In genomic region chr7:68313038-68313782, GRCm38 (mm10) we compare ENCODE assay signal across 18 mouse cellular contexts. TPM values are rescaled to one million over a fixed set of nuclear protein-coding genes. Genes with fewer than 3 reads are reported as not detected.
DNase-seq lines count a peak whose midpoint lies in the region; ATAC-seq and TF ChIP-seq lines count a peak whose summit lies in the region.
"Had no signal": no experiment of that assay in that cellular context is flagged by ENCODE, and none has a peak within 500 bp of the region (broad histone marks: within the 10 kb centered on the region; RNA-seq: fewer than 3 reads in every experiment).

No protein-coding gene starts in this region.

- H3K27me3 ChIP-seq in liver, adult 2 months (ENCODE audit: control insufficient read depth, insufficient read depth, low read length) = no peaks in the 10 kb centered on the region
- peaks cover 3% of the 10 kb centered on the region; the same call in 1 of the 2 replicates for H3K27me3 ChIP-seq in liver, embryonic 12.5 days (replicated peaks)
- H3K27me3 ChIP-seq in embryonic facial prominence, embryonic 13.5 days = peaks cover 7% of the 10 kb centered on the region; the same call in 1 of the 2 replicates
- 0 out of 2 replicates have a peak, but pooled peaks cover 3% of the 10 kb centered on the region for H3K27me3 ChIP-seq in limb, embryonic 13.5 days
- H3K27me3 ChIP-seq: liver, embryonic 15.5 days had no signal

- H3K79me2 ChIP-seq in liver, adult 2 months (ENCODE audit: control insufficient read depth, insufficient read depth, low read length) = peaks cover 21% of the 10 kb centered on the region

- no peaks in the 10 kb centered on the region for H3K9me3 ChIP-seq in liver, embryonic 12.5 days (replicated peaks)
- no peaks in the 10 kb centered on the region for H3K9me3 ChIP-seq in embryonic facial prominence, embryonic 13.5 days
- no peaks in the 10 kb centered on the region for H3K9me3 ChIP-seq in limb, embryonic 13.5 days
- H3K9me3 ChIP-seq: liver, embryonic 15.5 days; midbrain, embryonic 10.5 days had no signal

- WGBS in liver, adult 2 months = 49% methylated on average over 14 of the region's 14 CpGs
- 62% methylated on average over 14 of the region's 14 CpGs for WGBS in liver, embryonic 12.5 days (ENCODE audit: insufficient replicate concordance)
- 38% methylated on average over 14 of the region's 14 CpGs for WGBS in embryonic facial prominence, embryonic 13.5 days
- 30% methylated on average over 14 of the region's 14 CpGs for WGBS in limb, embryonic 13.5 days

- H3K27ac ChIP-seq in liver, adult 2 months (replicated peaks; ENCODE audit: insufficient read depth, low read depth, low read length) = peak overlapping the region; percentile 52; the same call in 1 of the 2 replicates
- H3K27ac ChIP-seq in liver, embryonic 12.5 days = no peak overlapping the region
- H3K27ac ChIP-seq in embryonic facial prominence, embryonic 13.5 days = peak overlapping the region; percentile 56
- 0 out of 2 replicates have a peak overlapping the region, but pooled peaks have one; percentile 22 for H3K27ac ChIP-seq in limb, embryonic 13.5 days
- H3K27ac ChIP-seq: gastrocnemius, adult 2 months; hindbrain, postnatal 0 days; liver, embryonic 15.5 days; midbrain, embryonic 10.5 days; stomach, postnatal 0 days had no signal

- DNase-seq in liver, adult 2 months (ENCODE audit: extremely low read depth, low read depth, low spot score) = peak; percentile 83
- DNase-seq in B cell, adult 2 months = peak; percentile 6 to 8
- no peak for DNase-seq in gastrocnemius, postnatal 10 days
- DNase-seq in urinary bladder, adult 18-20 months (ENCODE audit: low spot score in 2 of 2) = no peak
- DNase-seq: adrenal gland, postnatal 36 days; gastrocnemius, adult 2 months; kidney, adult 2 months; thymus, postnatal 25 days had no signal

- ATAC-seq in liver, embryonic 12.5 days = no peak
- no peak for ATAC-seq in embryonic facial prominence, embryonic 13.5 days (ENCODE audit: insufficient number of reproducible peaks, insufficient read depth, low FRiP score, low TSS enrichment, low read depth)
- no peak for ATAC-seq in limb, embryonic 13.5 days (ENCODE audit: low FRiP score, low read depth)
- ATAC-seq: forebrain, embryonic 14.5 days; hindbrain, postnatal 0 days had no signal

- TF ChIP-seq POLR2A in liver, adult 2 months (IDR thresholded peaks at IDR 0.05; ENCODE audit: extremely low read depth, insufficient read depth, low read length) = no peak

- H3K36me3 ChIP-seq in liver, adult 2 months (ENCODE audit: control insufficient read depth, insufficient read depth, low read length) = no peaks in the 10 kb centered on the region
- no peaks in the 10 kb centered on the region for H3K36me3 ChIP-seq in liver, embryonic 12.5 days
- no peaks in the 10 kb centered on the region for H3K36me3 ChIP-seq in embryonic facial prominence, embryonic 13.5 days
- no peaks in the 10 kb centered on the region for H3K36me3 ChIP-seq in limb, embryonic 13.5 days
- H3K36me3 ChIP-seq: G1E; liver, embryonic 15.5 days; midbrain, embryonic 10.5 days had no signal

- no peak overlapping the region for H3K4me3 ChIP-seq in liver, adult 2 months (ENCODE audit: insufficient read depth, low read depth, low read length)
- no peak overlapping the region for H3K4me3 ChIP-seq in liver, embryonic 12.5 days
- no peak overlapping the region for H3K4me3 ChIP-seq in embryonic facial prominence, embryonic 13.5 days
- no peak overlapping the region for H3K4me3 ChIP-seq in limb, embryonic 13.5 days
- H3K4me3 ChIP-seq: gastrocnemius, adult 2 months; liver, embryonic 15.5 days; midbrain, embryonic 10.5 days had no signal

- no peak for TF ChIP-seq CTCF in liver, adult 2 months (IDR thresholded peaks at IDR 0.05; ENCODE audit: low read depth, low read length)

- no peak overlapping the region for H3K4me2 ChIP-seq in liver, embryonic 12.5 days
- 0 out of 2 replicates have a peak overlapping the region, but pooled peaks have one; percentile 7 for H3K4me2 ChIP-seq in embryonic facial prominence, embryonic 13.5 days
- H3K4me2 ChIP-seq in limb, embryonic 13.5 days (replicated peaks) = 0 out of 2 replicates have a peak overlapping the region, but pooled peaks have one; percentile 4
- H3K4me2 ChIP-seq: liver, embryonic 15.5 days had no signal

- peaks cover 16% of the 10 kb centered on the region for H3K4me1 ChIP-seq in liver, adult 2 months (ENCODE audit: control insufficient read depth, insufficient read depth, low read length)
- no peaks in the 10 kb centered on the region for H3K4me1 ChIP-seq in liver, embryonic 12.5 days
- H3K4me1 ChIP-seq in embryonic facial prominence, embryonic 13.5 days = peaks cover 29% of the 10 kb centered on the region
- H3K4me1 ChIP-seq in limb, embryonic 13.5 days = peaks cover 40% of the 10 kb centered on the region
- H3K4me1 ChIP-seq: liver, embryonic 15.5 days had no signal

- H3K9ac ChIP-seq in liver, adult 2 months (ENCODE audit: low read depth, low read length) = no peak overlapping the region
- no peak overlapping the region for H3K9ac ChIP-seq in liver, embryonic 12.5 days
- H3K9ac ChIP-seq in embryonic facial prominence, embryonic 13.5 days = no peak overlapping the region
- H3K9ac ChIP-seq in limb, embryonic 13.5 days = no peak overlapping the region
- H3K9ac ChIP-seq: liver, embryonic 15.5 days had no signal

RNA-seq across cellular contexts. Expression of gene Fam169b, which starts 39.6 kb away (rescaled TPM):
- total RNA-seq in liver, adult 2 months (2014; rRNA removed) = 17.6 and 21.8 TPM in 2 replicates
- polyA plus RNA-seq in liver, adult 2 months (2012; rRNA removed) = 25.2 and 25.8 TPM in 2 replicates
- polyA plus RNA-seq in liver, embryonic 12.5 days (2016; fragmentation: Nextera tagmentation; extraction: Ambion mirVana) = 0.12 and 0.24 TPM in 2 replicates
- polyA plus RNA-seq in embryonic facial prominence, embryonic 13.5 days (2015; fragmentation: Nextera tagmentation; extraction: Ambion mirVana) = 2.0 and 2.1 TPM in 2 replicates
- polyA plus RNA-seq in limb, embryonic 13.5 days (2015; fragmentation: Nextera tagmentation; extraction: Ambion mirVana) = 2.0 TPM in 2 replicates
- total RNA-seq in gastrocnemius, postnatal 10 days (2021) = 1 to 10 TPM; 1.1 to 2.9 TPM
- polyA plus RNA-seq: G1E had no signal

RNA-seq across cellular contexts. Expression of gene Pgpep1l, which starts 49.2 kb away (rescaled TPM):
- 1.1 and 1.5 TPM in 2 replicates for total RNA-seq in liver, adult 2 months (2014; rRNA removed)
- polyA plus RNA-seq in liver, adult 2 months (2012; rRNA removed) = 0.15 and 0.32 TPM in 2 replicates
- not detected in 2 replicates for polyA plus RNA-seq in liver, embryonic 12.5 days (2016; fragmentation: Nextera tagmentation; extraction: Ambion mirVana)
- 0.31 TPM in 1 of 2 replicates, not detected in the other for polyA plus RNA-seq in embryonic facial prominence, embryonic 13.5 days (2015; fragmentation: Nextera tagmentation; extraction: Ambion mirVana)
- polyA plus RNA-seq in limb, embryonic 13.5 days (2015; fragmentation: Nextera tagmentation; extraction: Ambion mirVana) = not detected in 2 replicates
- total RNA-seq in gastrocnemius, postnatal 10 days (2021) = 10 to 100 TPM in 1 of 2 experiments, 1 to 10 TPM in 1; 6.6 to 10.7 TPM
- total RNA-seq: adrenal gland, postnatal 36 days; G1E; heart, postnatal 25 days had no signal
- polyA plus RNA-seq: forebrain, embryonic 14.5 days; hindbrain, postnatal 0 days; liver, embryonic 15.5 days; midbrain, embryonic 10.5 days; stomach, postnatal 0 days had no signal

Comparison
In these comparisons a context has a peak if more than half of its experiments do, and no peak if none do; other contexts are left out.
1. DNase-seq: peak in liver, adult 2 months (single experiment) and B cell, adult 2 months (2 of 2); none in gastrocnemius, postnatal 10 days (single experiment) and urinary bladder, adult 18-20 months (0 of 2).